Mouse (Mus musculus) lung, postnatal 0 days (tissue): ENCODE measurements around the gene Prss48. TPM values are rescaled to one million over a fixed set of nuclear protein-coding genes. Genes with fewer than 3 reads are reported as not detected.
A peak's percentile ranks its signal among the peaks of the same experiment; 100 is the strongest.

Source experiments
- ATAC-seq: fragments of 200-750 bp; cut with Nextera tagmentation; 2 replicates; pipeline ENCODE4 v1.8.0; 2017; ENCODE audit warnings: moderate library complexity
- DNase-seq: peaks from one replicate; pipeline ENCODE4 v3.0.0-alpha.2; 2016; ENCODE audit warnings: low spot score
- H3K27ac ChIP-seq: fragments of 300-500 bp; sonication (generic); 2 replicates; pipeline ENCODE4 v1.5.1; 2014; ENCODE audit warnings: antibody characterized with exemption, mild to moderate bottlenecking, low read length, mixed read lengths
- H3K27me3 ChIP-seq: fragments of 300-500 bp; sonication (generic); replicated peaks from 2 replicates; pipeline ENCODE4 v1.6.1; 2014; ENCODE audit warnings: low read length, mixed read lengths; ENCODE audit not compliant: insufficient read depth
- H3K36me3 ChIP-seq: fragments of 300-500 bp; sonication (generic); 2 replicates; pipeline ENCODE4 v1.6.1; 2014; ENCODE audit warnings: low read length, mixed read lengths; ENCODE audit not compliant: insufficient read depth
- H3K4me1 ChIP-seq: fragments of 300-500 bp; sonication (generic); 2 replicates; pipeline ENCODE4 v1.6.1; 2014; ENCODE audit warnings: antibody characterized with exemption, low read depth, low read length, mixed read lengths; ENCODE audit not compliant: insufficient read depth
- H3K4me2 ChIP-seq: fragments of 300-500 bp; sonication (generic); replicated peaks from 2 replicates; pipeline ENCODE4 v1.6.1; 2014; ENCODE audit warnings: low read depth, mild to moderate bottlenecking, low read length, moderate library complexity, mixed read lengths
- H3K4me3 ChIP-seq: fragments of 300-500 bp; sonication (generic); 2 replicates; pipeline ENCODE4 v1.5.1; 2014; ENCODE audit warnings: low read depth, low read length
- H3K9ac ChIP-seq: fragments of 300-500 bp; sonication (generic); replicated peaks from 2 replicates; pipeline ENCODE4 v1.6.1; 2014; ENCODE audit warnings: low read depth, mild to moderate bottlenecking
- H3K9me3 ChIP-seq: fragments of 300-500 bp; sonication (generic); 2 replicates; pipeline ENCODE4 v1.6.1; 2016; ENCODE audit warnings: low read length, mixed read lengths
- CTCF ChIP-seq: IDR thresholded peaks from 2 replicates; pipeline ENCODE4 v1.5.1; 2016; ENCODE audit warnings: antibody characterized with exemption, mild to moderate bottlenecking
- EP300 ChIP-seq: IDR thresholded peaks from 2 replicates; pipeline ENCODE4 v1.6.1; 2016; ENCODE audit warnings: antibody characterized with exemption, mild to moderate bottlenecking, control low read depth
- WGBS: fragments of 180-500 bp; shearing (Covaris S2); extraction: QIAGEN DNeasy Blood & Tissue Kit; methylation state at CpG from one replicate; pipeline ENCODE4 v1.1.7; 2014; 5-methylcytosine and 5-hydroxymethylcytosine counted together
- polyA plus RNA-seq: library from polyadenylated mRNA; unstranded; fragments of >200 nt; fragmentation: Nextera tagmentation; extraction: Ambion mirVana; gene quantifications from 2 replicates; pipeline ENCODE4 v1.2.1, GENCODE M21; 2015

The Prss48 gene
- polyA plus RNA-seq, 1 experiment from 2014 or later: not detected

GRCm38 (mm10) chr3:86033455-86034090 lies 31.3 kb upstream of the Prss48 start:
- H3K9me3 ChIP-seq: no peaks in the 10 kb centered on the region
- no peak overlapping the region for H3K4me2 ChIP-seq
- H3K27ac ChIP-seq: no peak overlapping the region
- H3K4me3 ChIP-seq: no peak overlapping the region
- H3K36me3 ChIP-seq: no peaks in the 10 kb centered on the region
- WGBS: 69% methylated on average over 9 of the region's 9 CpGs
- H3K27me3 ChIP-seq: no peaks in the 10 kb centered on the region
- no peak for ATAC-seq
- DNase-seq: no peak
- TF ChIP-seq EP300: no peak
- TF ChIP-seq CTCF: no peak
- no peak overlapping the region for H3K9ac ChIP-seq
- H3K4me1 ChIP-seq: peaks cover 2% of the 10 kb centered on the region; the same call in 1 of the 2 replicates

- no peak overlapping the region for H3K27ac ChIP-seq
- no peaks in the 10 kb centered on the region for H3K36me3 ChIP-seq
- H3K27me3 ChIP-seq: no peaks in the 10 kb centered on the region
- no peak overlapping the region for H3K4me3 ChIP-seq
- no peak overlapping the region for H3K4me2 ChIP-seq
- TF ChIP-seq CTCF (no peak), EP300 (no peak)
- no peak; the same call in 1 of the 2 replicates for ATAC-seq
- H3K4me1 ChIP-seq: no peaks in the 10 kb centered on the region
- no peaks in the 10 kb centered on the region for H3K9me3 ChIP-seq
- no peak for DNase-seq
- 55% methylated on average over 4 of the region's 4 CpGs for WGBS
- H3K9ac ChIP-seq: no peak overlapping the region
Observed at GRCm38 (mm10) chr3:86030566-86030965, 28.3 kb upstream of the Prss48 start.

- no peaks in the 10 kb centered on the region for H3K27me3 ChIP-seq
- H3K4me3 ChIP-seq: no peak overlapping the region
- ATAC-seq: no peak
- 70% methylated on average over 15 of the region's 15 CpGs for WGBS
- no peak overlapping the region for H3K27ac ChIP-seq
- no peak overlapping the region for H3K9ac ChIP-seq
- TF ChIP-seq CTCF (no peak), EP300 (no peak)
- no peaks in the 10 kb centered on the region for H3K4me1 ChIP-seq
- DNase-seq: no peak
- no peaks in the 10 kb centered on the region for H3K9me3 ChIP-seq
- no peaks in the 10 kb centered on the region for H3K36me3 ChIP-seq
- no peak overlapping the region for H3K4me2 ChIP-seq
Observed at GRCm38 (mm10) chr3:86028658-86029375, 26.5 kb upstream of the Prss48 start.

- H3K4me1 ChIP-seq: no peaks in the 10 kb centered on the region
- TF ChIP-seq EP300 (no peak), CTCF (no peak)
- H3K9ac ChIP-seq: no peak overlapping the region
- H3K27ac ChIP-seq: no peak overlapping the region
- WGBS: 89% methylated on average over 20 of the region's 20 CpGs
- ATAC-seq (no peak), DNase-seq (no peak)
- H3K4me2 ChIP-seq: no peak overlapping the region
- H3K4me3 ChIP-seq: no peak overlapping the region
- H3K27me3 ChIP-seq: no peaks in the 10 kb centered on the region
- H3K9me3 ChIP-seq: no peaks in the 10 kb centered on the region
- H3K36me3 ChIP-seq: no peaks in the 10 kb centered on the region
Observed at GRCm38 (mm10) chr3:86025341-86026137, 23.2 kb upstream of the Prss48 start.

- no peak overlapping the region for H3K4me2 ChIP-seq
- H3K9me3 ChIP-seq: no peaks in the 10 kb centered on the region
- DNase-seq: no peak
- no peaks in the 10 kb centered on the region for H3K27me3 ChIP-seq
- H3K9ac ChIP-seq: no peak overlapping the region
- H3K4me3 ChIP-seq: no peak overlapping the region
- H3K4me1 ChIP-seq: no peaks in the 10 kb centered on the region
- WGBS: 84% methylated on average over 12 of the region's 12 CpGs
- TF ChIP-seq EP300 (no peak), CTCF (no peak)
- H3K36me3 ChIP-seq: no peaks in the 10 kb centered on the region
- ATAC-seq: peak; percentile 77
- H3K27ac ChIP-seq: no peak overlapping the region
Observed at GRCm38 (mm10) chr3:86024065-86024795, 21.9 kb upstream of the Prss48 start.

GRCm38 (mm10) chr3:86021651-86022050 lies 19.4 kb upstream of the Prss48 start:
- TF ChIP-seq EP300 (no peak), CTCF (no peak)
- no peaks in the 10 kb centered on the region for H3K4me1 ChIP-seq

More at GRCm38 (mm10) chr3:86021651-86022050, 19.4 kb upstream of the Prss48 start:
- 83% methylated on average over 4 of the region's 4 CpGs for WGBS
- H3K4me2 ChIP-seq: no peak overlapping the region
- no peaks in the 10 kb centered on the region for H3K9me3 ChIP-seq
- ATAC-seq (no peak), DNase-seq (no peak)
- H3K36me3 ChIP-seq: no peaks in the 10 kb centered on the region
- H3K9ac ChIP-seq: no peak overlapping the region
- no peaks in the 10 kb centered on the region for H3K27me3 ChIP-seq
- no peak overlapping the region for H3K27ac ChIP-seq
- no peak overlapping the region for H3K4me3 ChIP-seq
